Mouse (Mus musculus) limb, embryonic 11.5 days (tissue): ENCODE results near the gene Orm2. TPM values are rescaled to one million over a fixed set of nuclear protein-coding genes. Genes with fewer than 3 reads are reported as not detected.

Source experiments
- ATAC-seq: fragments of 200-750 bp; cut with Nextera tagmentation; 2 replicates; pipeline ENCODE4 v1.8.0; 2017; ENCODE audit warnings: low read depth; ENCODE audit not compliant: insufficient number of reproducible peaks, low FRiP score, low TSS enrichment
- DNase-seq: peaks from one replicate; pipeline ENCODE4 v3.0.0-alpha.2; 2015; ENCODE audit warnings: low spot score
- H3K27ac ChIP-seq: fragments of 300-500 bp; sonication (generic); replicated peaks from 2 replicates; pipeline ENCODE4 v1.5.1; 2014; ENCODE audit warnings: low read depth, mild to moderate bottlenecking, low read length
- H3K27me3 ChIP-seq: fragments of 300-500 bp; sonication (generic); 2 replicates; pipeline ENCODE4 v1.6.1; 2014; ENCODE audit warnings: mild to moderate bottlenecking, low read length, mixed read lengths; ENCODE audit not compliant: control insufficient read depth, insufficient read depth
- H3K36me3 ChIP-seq: fragments of 300-500 bp; sonication (generic); 2 replicates; pipeline ENCODE4 v1.6.1; 2014; ENCODE audit warnings: mild to moderate bottlenecking, low read length, moderate library complexity, mixed read lengths; ENCODE audit not compliant: control insufficient read depth, insufficient read depth
- H3K4me1 ChIP-seq: fragments of 300-500 bp; sonication (generic); 2 replicates; pipeline ENCODE4 v1.6.1; 2014; ENCODE audit warnings: low read length, mixed read lengths; ENCODE audit not compliant: control insufficient read depth, insufficient read depth
- H3K4me2 ChIP-seq: fragments of 300-500 bp; sonication (generic); 2 replicates; pipeline ENCODE4 v1.6.1; 2014; ENCODE audit warnings: low read depth, mild to moderate bottlenecking, moderate library complexity; ENCODE audit not compliant: severe bottlenecking
- H3K4me3 ChIP-seq: fragments of 300-500 bp; sonication (generic); 2 replicates; pipeline ENCODE4 v1.5.1; 2014; ENCODE audit warnings: low read depth, low read length
- H3K9ac ChIP-seq: fragments of 300-500 bp; sonication (generic); 2 replicates; pipeline ENCODE4 v1.6.1; 2014; ENCODE audit warnings: mild to moderate bottlenecking, low read length
- H3K9me3 ChIP-seq: fragments of 300-500 bp; sonication (generic); 2 replicates; pipeline ENCODE4 v1.6.1; 2016; ENCODE audit warnings: low read length; ENCODE audit not compliant: control insufficient read depth
- WGBS: fragments of 180-500 bp; shearing (Covaris S2); extraction: QIAGEN DNeasy Blood & Tissue Kit; methylation state at CpG from one replicate; pipeline ENCODE4 v1.1.7; 2014; 5-methylcytosine and 5-hydroxymethylcytosine counted together
- polyA plus RNA-seq: library from polyadenylated mRNA; unstranded; fragments of >200 nt; fragmentation: Nextera tagmentation; extraction: Ambion mirVana; gene quantifications from 2 replicates; pipeline ENCODE4 v1.2.1, GENCODE M21; 2014

The Orm2 gene
- polyA plus RNA-seq, 1 experiment from 2014 or later: not detected

- H3K4me1 ChIP-seq: peaks cover 29% of the 10 kb centered on the region
- 46% methylated on average over 11 of the region's 11 CpGs for WGBS
- no peak overlapping the region for H3K9ac ChIP-seq
- no peak overlapping the region for H3K4me3 ChIP-seq
- H3K9me3 ChIP-seq: no peaks in the 10 kb centered on the region
- DNase-seq (no peak), ATAC-seq (no peak)
- H3K4me2 ChIP-seq: no peak overlapping the region
- H3K36me3 ChIP-seq: peaks cover 9% of the 10 kb centered on the region; the same call in 1 of the 2 replicates
- H3K27ac ChIP-seq: no peak overlapping the region
- H3K27me3 ChIP-seq: no peaks in the 10 kb centered on the region
Observed at GRCm38 (mm10) chr4:63398854-63399609, 36.8 kb downstream of the Orm2 start.

- Histone ChIP-seq H3K27ac (no peak overlapping the region), H3K4me3 (no peak overlapping the region), H3K9ac (no peak overlapping the region), H3K27me3 (no peaks in the 10 kb centered on the region), H3K4me1 (peaks cover 37% of the 10 kb centered on the region), H3K36me3 (peaks cover 6% of the 10 kb centered on the region; the same call in 1 of the 2 replicates), H3K4me2 (no peak overlapping the region), H3K9me3 (no peaks in the 10 kb centered on the region)
- DNase-seq: no peak
- ATAC-seq: no peak
- WGBS: 51% methylated on average over 8 of the region's 8 CpGs
Observed at GRCm38 (mm10) chr4:63399691-63400270, 37.5 kb downstream of the Orm2 start.

DNA sequence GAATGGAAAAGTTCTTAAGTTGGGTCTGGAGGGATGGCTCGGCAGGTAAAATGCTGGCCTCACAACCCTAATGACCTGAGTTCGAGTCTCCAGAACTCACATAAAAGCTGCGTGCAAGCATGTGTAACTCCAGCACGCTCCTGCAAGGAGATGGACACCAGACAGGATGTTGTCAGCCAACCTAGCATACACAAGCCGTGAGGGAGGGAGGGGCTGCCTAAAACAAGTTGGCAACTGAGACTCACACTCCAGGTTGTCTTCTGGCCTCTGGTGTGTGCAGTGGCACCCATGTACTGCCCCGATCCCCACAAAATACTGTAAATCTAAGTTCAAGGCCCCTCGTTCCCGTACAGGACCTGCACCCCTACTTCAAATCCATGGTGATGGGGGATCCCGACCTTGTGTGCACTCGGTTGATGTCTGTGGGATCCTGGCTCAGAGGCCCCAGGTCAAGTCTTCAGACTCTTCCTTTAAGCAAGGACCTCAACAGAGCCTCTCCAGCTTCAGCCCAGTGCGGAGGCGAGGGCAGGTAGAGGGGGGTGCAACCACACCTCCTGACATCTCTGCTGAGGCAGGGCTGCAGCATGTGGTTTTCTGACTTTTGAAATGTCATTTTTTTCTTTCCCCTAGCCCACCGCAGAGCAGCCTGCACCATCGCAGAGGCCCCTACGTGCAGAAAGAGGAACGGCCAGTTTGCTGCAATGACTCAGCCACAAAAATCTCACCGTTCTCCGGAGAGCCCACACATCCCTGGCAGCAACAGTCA, 38.5 kb downstream of the Orm2 start:
- DNase-seq: no peak
- H3K4me1 ChIP-seq: peaks cover 38% of the 10 kb centered on the region
- H3K4me2 ChIP-seq: no peak overlapping the region
- no peak overlapping the region for H3K9ac ChIP-seq
- no peak overlapping the region for H3K27ac ChIP-seq
- no peak overlapping the region for H3K4me3 ChIP-seq
- ATAC-seq: no peak
- 0 out of 2 replicates have a peak, but pooled peaks cover 3% of the 10 kb centered on the region for H3K36me3 ChIP-seq
- H3K9me3 ChIP-seq: no peaks in the 10 kb centered on the region
- WGBS: 92% methylated on average over 18 of the region's 18 CpGs
- H3K27me3 ChIP-seq: no peaks in the 10 kb centered on the region

GRCm38 (mm10) chr4:63401620-63402019, 39.4 kb downstream of the Orm2 start:
- no peak overlapping the region for H3K27ac ChIP-seq
- 85% methylated on average over 6 of the region's 6 CpGs for WGBS
- H3K4me1 ChIP-seq: peaks cover 38% of the 10 kb centered on the region
- DNase-seq (no peak), ATAC-seq (no peak)
- H3K9ac ChIP-seq: no peak overlapping the region
- 0 out of 2 replicates have a peak, but pooled peaks cover 3% of the 10 kb centered on the region for H3K36me3 ChIP-seq
- peak overlapping the region; percentile 12; the same call in 1 of the 2 replicates for H3K4me2 ChIP-seq
- H3K9me3 ChIP-seq: no peaks in the 10 kb centered on the region
- no peaks in the 10 kb centered on the region for H3K27me3 ChIP-seq
- no peak overlapping the region for H3K4me3 ChIP-seq

- DNase-seq: no peak
- 91% methylated on average over 10 of the region's 10 CpGs for WGBS
- peak overlapping the region; percentile 49 for H3K4me2 ChIP-seq
- H3K36me3 ChIP-seq: 0 out of 2 replicates have a peak, but pooled peaks cover 3% of the 10 kb centered on the region
- H3K4me1 ChIP-seq: peaks cover 38% of the 10 kb centered on the region
- peak overlapping the region; percentile 63; the same call in 1 of the 2 replicates for H3K9ac ChIP-seq
- H3K27me3 ChIP-seq: no peaks in the 10 kb centered on the region
- H3K9me3 ChIP-seq: no peaks in the 10 kb centered on the region
- ATAC-seq: no peak
- H3K4me3 ChIP-seq: no peak overlapping the region
- no peak overlapping the region; the same call in 1 of the 2 replicates for H3K27ac ChIP-seq
Observed at GRCm38 (mm10) chr4:63402056-63402455, 39.8 kb downstream of the Orm2 start.

GRCm38 (mm10) chr4:63402558-63402957, 40.3 kb downstream of the Orm2 start:
- 40% methylated on average over 6 of the region's 6 CpGs for WGBS

GRCm38 (mm10) chr4:63403040-63403959, 41.1 kb downstream of the Orm2 start, which contains the start of gene Akna:
Gene Akna, minus strand, starts transcription at chr4:63403354.
- Histone ChIP-seq H3K4me3 (peak within 1 kb of the TSS; percentile 27), H3K4me1 (peaks cover 38% of the 10 kb centered on the region), H3K9ac (peak within 1 kb of the TSS; percentile 63), H3K9me3 (no peaks in the 10 kb centered on the region), H3K36me3 (no peaks in the 10 kb centered on the region), H3K27me3 (no peaks in the 10 kb centered on the region), H3K4me2 (peak within 1 kb of the TSS; percentile 49), H3K27ac (peak within 1 kb of the TSS; percentile 86)
- ATAC-seq: peak; percentile 84
- DNase-seq: peak; percentile 87
- WGBS: 11% methylated on average over 17 of the region's 17 CpGs

More at GRCm38 (mm10) chr4:63402558-63402957, 40.3 kb downstream of the Orm2 start:
- Histone ChIP-seq H3K27me3 (no peaks in the 10 kb centered on the region), H3K4me1 (peaks cover 38% of the 10 kb centered on the region), H3K36me3 (0 out of 2 replicates have a peak, but pooled peaks cover under 1% of the 10 kb centered on the region), H3K4me2 (peak overlapping the region; percentile 49), H3K27ac (peak overlapping the region; percentile 86; the same call in 1 of the 2 replicates), H3K9ac (peak overlapping the region; percentile 63), H3K4me3 (peak overlapping the region; percentile 27), H3K9me3 (no peaks in the 10 kb centered on the region)
- DNase-seq (no peak), ATAC-seq (no peak)
